Mouse (Mus musculus) liver (tissue): ENCODE data around the gene Alpk3.
"Not testable (repeated sequence)": the region's sequence is repeated elsewhere in the genome, so short reads cannot be mapped to it uniquely, and the experiment has no call there.

Experiments
- DNase-seq: peaks from one replicate; pipeline ENCODE4 v3.0.0-alpha.2; 2020; ENCODE audit warnings: mixed read lengths

Alpk3 gene

GRCm38 (mm10) chr7:81133416-81133815, 76.0 kb downstream of the Alpk3 start:
- no peak for DNase-seq

- DNase-seq: no peak
Observed at GRCm38 (mm10) chr7:81133941-81134340, 76.5 kb downstream of the Alpk3 start.

DNA sequence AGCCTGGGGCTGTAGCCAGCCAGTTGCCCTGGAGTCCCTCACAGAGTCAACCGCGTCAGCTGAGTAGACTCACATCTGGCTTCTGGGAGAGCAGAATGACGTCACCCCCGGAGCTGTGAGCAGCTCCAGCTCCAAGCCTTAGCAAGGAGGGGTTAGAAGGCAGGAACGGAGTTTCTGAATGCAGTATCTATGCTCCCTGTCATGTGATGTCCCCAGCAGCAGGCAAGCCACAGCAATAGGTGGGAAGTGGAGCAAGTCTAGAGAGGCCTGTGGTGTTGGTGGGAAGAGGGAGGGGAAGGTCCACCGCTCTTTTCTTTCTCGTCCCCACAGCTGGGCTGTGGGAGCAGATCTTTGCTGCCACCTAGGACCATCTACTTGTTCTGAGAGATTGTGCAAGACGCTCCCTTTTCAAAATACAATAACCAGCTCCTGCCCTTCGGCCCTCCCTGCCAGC, 77.2 kb downstream of the Alpk3 start:
- peak; percentile 49 for DNase-seq

- DNase-seq: no peak
Observed at GRCm38 (mm10) chr7:81137292-81137691, 79.9 kb downstream of the Alpk3 start.

DNA sequence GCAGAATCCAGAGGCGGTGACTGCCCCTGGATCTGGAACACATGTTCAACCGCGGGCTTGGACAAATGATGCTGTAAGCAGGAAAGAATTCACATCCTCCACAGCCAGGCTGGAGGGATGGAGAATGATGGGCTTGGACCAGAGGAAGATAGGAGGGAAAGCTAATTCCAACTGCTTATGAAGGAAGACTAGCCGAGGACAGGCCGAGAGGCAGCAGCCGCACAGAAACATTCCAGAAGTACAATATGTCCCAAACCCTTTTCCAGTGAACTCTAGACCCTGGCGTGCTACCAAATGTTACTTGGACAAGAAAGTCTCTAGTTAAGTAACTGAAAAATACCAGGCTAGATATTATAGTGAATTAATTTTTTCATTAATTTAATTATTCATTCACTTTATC, 81.7 kb downstream of the Alpk3 start:
- DNase-seq: no peak

DNA sequence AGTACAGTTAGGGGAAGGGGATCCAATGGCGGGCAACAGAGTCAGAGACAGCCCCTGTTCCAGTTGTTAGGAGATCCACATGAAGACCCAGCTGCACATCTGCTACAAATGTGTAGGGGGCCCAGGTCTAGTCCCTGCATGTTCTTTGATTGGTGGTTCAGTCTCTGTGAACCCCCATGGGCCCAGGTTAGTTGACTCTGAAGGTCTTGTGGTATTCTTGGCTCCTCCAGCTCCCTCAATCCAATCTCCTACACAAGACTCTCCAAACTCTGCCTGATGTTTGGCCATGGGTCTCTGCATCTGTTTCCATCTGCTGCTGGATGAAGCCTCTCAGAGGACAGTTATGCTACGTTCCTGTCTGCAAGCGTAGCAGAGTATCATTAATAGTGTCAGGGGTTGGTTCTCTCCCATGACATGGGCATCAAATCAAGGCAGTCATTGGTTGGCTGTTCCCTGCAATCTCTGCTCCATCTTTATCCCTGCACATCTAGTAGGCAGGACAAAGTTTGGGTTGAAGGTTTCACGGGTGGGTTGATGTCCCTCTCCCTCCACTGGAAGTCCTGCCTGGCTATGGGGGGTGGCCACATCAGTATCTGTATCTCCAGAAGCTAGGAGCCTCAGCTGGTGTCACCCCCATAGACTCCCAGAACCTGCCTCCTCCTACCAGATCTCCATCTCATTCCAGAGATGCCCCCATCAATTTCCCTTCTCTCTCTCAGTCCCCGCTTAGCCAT, 82.4 kb downstream of the Alpk3 start:
- DNase-seq: no peak

DNA sequence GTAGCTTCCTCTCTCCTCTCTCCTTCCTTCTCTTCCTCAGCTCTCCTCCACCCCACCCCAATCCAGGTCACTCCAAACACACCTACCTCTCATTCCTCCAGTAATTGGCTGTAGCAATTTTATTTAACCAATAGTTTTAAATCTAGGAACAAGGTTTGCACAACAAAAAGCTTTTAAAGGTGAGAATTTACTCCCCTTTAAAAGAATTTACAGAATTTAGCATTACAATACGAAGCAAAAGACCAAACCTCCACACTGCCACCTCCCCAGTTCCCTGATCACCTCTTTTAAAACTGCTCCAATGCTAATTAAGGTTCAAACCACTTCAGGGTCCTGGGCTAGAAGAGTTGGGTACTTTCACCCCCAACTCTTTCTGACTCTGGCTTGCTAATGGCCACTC, 84.1 kb downstream of the Alpk3 start:
- no peak for DNase-seq

DNA sequence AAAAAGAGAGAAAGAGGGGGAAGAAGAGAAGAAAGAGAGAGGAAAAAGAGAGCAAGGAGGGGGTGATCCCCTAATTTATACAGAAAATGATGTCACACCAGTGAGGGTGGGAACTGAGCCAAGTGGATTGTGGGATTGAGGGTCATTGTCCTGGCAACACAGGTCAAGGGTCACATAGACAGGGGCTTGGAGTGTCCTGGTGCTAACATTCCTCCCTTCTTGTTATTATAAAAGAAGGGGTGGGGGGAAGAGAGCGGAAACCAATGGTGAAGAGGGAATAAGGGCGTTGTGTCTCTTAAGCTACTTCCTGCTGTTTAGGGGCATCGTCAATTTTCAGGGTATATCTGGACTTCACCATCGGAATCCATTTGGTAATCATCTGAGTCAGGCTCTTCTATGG, 85.7 kb downstream of the Alpk3 start:
- not testable (repeated sequence) for DNase-seq

DNA sequence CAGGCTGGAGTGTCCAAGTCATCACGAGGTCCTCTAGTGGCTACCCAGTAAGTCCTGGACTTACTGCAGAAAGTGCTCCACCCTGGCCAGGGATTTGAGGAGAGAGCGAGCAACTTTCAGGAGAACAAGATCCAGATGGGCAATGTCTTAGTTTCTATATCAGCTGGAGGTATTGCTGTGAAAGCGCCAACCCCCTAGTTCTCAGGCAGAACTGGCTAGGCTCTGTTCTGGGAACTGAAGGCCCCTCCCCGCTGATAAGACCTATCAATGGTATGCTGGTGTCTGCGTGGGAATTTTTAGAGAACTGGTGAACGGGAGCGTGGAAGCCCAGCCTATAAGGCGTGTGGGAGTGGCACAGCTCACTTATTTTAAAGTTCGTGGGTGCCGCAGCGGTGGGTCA, 92.4 kb downstream of the Alpk3 start:
- peak; percentile 69 for DNase-seq

GRCm38 (mm10) chr7:81151216-81151615, 93.8 kb downstream of the Alpk3 start:
- DNase-seq: no peak

DNA sequence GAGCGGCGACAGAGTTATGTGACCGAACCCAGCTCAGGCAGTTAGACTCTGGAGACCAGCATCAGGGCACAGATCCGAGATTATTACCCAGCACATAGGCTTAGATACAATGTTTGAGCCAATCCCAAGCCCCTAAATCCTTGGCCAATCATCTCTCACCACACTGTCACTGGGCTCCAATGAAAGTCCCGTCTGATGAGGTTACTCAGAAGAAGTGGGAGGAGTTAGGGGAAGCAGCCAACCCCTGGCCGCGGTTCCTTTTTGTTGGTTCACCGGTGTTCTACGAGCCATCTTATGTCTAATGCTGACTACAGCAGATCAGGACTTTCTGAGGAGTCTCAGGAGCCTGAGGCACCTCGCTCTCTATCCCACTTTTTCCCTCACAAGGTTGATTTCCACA, 94.9 kb downstream of the Alpk3 start:
- DNase-seq: no peak

- no peak for DNase-seq
Observed at GRCm38 (mm10) chr7:81152826-81153225, 95.4 kb downstream of the Alpk3 start.

- no peak for DNase-seq
Observed at GRCm38 (mm10) chr7:81153327-81153726, 95.9 kb downstream of the Alpk3 start.

DNA sequence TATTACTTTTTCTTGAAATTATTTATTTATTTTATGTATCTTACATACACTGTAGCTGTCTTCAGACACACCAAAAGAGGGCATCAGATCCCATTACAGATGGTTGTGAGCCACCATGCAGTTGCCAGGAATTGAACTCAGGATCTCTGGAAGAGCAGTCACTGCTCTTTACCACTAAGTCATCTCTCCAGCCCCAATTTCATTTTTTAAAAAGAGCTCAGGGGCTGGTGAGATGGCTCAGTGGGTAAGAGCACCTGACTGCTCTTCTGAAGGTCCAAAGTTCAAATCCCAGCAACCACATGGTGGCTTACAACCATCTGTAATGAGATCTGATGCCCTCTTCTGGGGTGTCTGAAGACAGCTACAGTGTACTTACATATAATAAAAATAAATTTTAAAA, 96.8 kb downstream of the Alpk3 start:
- not testable (repeated sequence) for DNase-seq

DNA sequence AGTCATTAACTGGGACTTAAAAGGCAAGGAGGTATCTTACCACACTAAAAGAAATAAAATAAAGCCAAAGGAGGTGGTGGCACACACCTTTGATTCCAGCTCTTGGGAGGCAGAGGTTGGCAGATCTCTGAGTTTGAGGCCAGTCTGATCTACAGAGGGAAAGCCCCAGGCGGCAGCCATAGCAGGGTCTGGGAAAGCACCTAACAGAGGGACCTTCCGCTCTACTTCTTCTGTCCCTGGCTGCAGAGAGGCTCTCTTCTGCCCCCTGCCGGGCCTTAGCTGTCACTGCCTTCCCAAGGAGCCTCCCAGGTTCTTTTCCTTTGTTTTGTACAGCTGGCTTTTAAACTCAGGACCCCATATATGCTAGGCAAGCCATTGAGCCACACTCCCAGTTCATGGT, 97.6 kb downstream of the Alpk3 start:
- DNase-seq: peak; percentile 64
